Mouse (Mus musculus) bone marrow macrophage, adult 2 months (primary cell): ENCODE results near the gene Slc39a7. TPM values are rescaled to one million over a fixed set of nuclear protein-coding genes. Genes with fewer than 3 reads are reported as not detected.

ENCODE experiments used
- H3K27ac ChIP-seq: 2 replicates; pipeline ENCODE4 v1.5.1; 2012; ENCODE audit warnings: low read depth, low read length; ENCODE audit not compliant: insufficient read depth
- H3K4me1 ChIP-seq: 2 replicates; pipeline ENCODE4 v1.6.1; 2012; ENCODE audit warnings: low read length; ENCODE audit not compliant: control insufficient read depth, insufficient read depth
- H3K4me3 ChIP-seq: 2 replicates; pipeline ENCODE4 v1.5.1; 2012; ENCODE audit warnings: mild to moderate bottlenecking, low read length, moderate library complexity; ENCODE audit not compliant: insufficient read depth
- CTCF ChIP-seq: IDR thresholded peaks from 2 replicates; pipeline ENCODE4 v1.5.1; 2012; ENCODE audit warnings: low read depth, mild to moderate bottlenecking, low read length, moderate library complexity
- POLR2A ChIP-seq: IDR thresholded peaks from 2 replicates; pipeline ENCODE4 v1.6.1; 2012; ENCODE audit warnings: mild to moderate bottlenecking, low read depth, low read length, borderline replicate concordance
- polyA plus RNA-seq: library from polyadenylated mRNA; stranded (reverse); fragments of >200 nt; gene quantifications from 2 replicates; pipeline ENCODE4 v1.2.4, GENCODE M21; 2012; ENCODE audit not compliant: missing spikeins, insufficient read depth, insufficient read length

Gene Slc39a7
- polyA plus RNA-seq, 1 experiment: 62.3 TPM

GRCm38 (mm10) chr17:33982136-33982535 is 49.3 kb downstream of the Slc39a7 start:
- peak; percentile 90 for TF ChIP-seq CTCF
- Histone ChIP-seq H3K4me3 (peak overlapping the region; percentile 73; the same call in 1 of the 2 replicates), H3K27ac (peak overlapping the region; percentile 93), H3K4me1 (peaks cover 24% of the 10 kb centered on the region)

GRCm38 (mm10) chr17:33981192-33981909 is 50.1 kb downstream of the Slc39a7 start:
- Histone ChIP-seq H3K4me1 (peaks cover 29% of the 10 kb centered on the region), H3K27ac (peak overlapping the region; percentile 93), H3K4me3 (peak overlapping the region; percentile 73)

- no peak overlapping the region for H3K4me3 ChIP-seq
- TF ChIP-seq CTCF (no peak), POLR2A (no peak)
Observed at GRCm38 (mm10) chr17:33980181-33981035, 51.1 kb downstream of the Slc39a7 start.

GRCm38 (mm10) chr17:33979512-33980050 is 51.9 kb downstream of the Slc39a7 start:
- no peak for TF ChIP-seq POLR2A
- TF ChIP-seq CTCF: no peak
- peaks cover 32% of the 10 kb centered on the region for H3K4me1 ChIP-seq
- H3K4me3 ChIP-seq: no peak overlapping the region
- H3K27ac ChIP-seq: peak overlapping the region; percentile 91

More at GRCm38 (mm10) chr17:33980181-33981035, 51.1 kb downstream of the Slc39a7 start:
- peak overlapping the region; percentile 91 for H3K27ac ChIP-seq
- H3K4me1 ChIP-seq: peaks cover 33% of the 10 kb centered on the region

- peak overlapping the region; percentile 91 for H3K27ac ChIP-seq
- TF ChIP-seq CTCF (no peak), POLR2A (peak; percentile 34; the same call in 1 of the 2 replicates)
- peak overlapping the region; percentile 91 for H3K4me3 ChIP-seq
- H3K4me1 ChIP-seq: peaks cover 33% of the 10 kb centered on the region
Observed at GRCm38 (mm10) chr17:33978631-33979031, 52.9 kb downstream of the Slc39a7 start.

Other genes starting within 250 kb of the Slc39a7 start
- gene Angptl4, start 249.9 kb downstream of the Slc39a7 start, polyA plus RNA-seq: 8.4 and 11.0 TPM in 2 replicates
- 27.5 and 33.3 TPM in 2 replicates for gene Kank3, start 221.2 kb downstream of the Slc39a7 start, polyA plus RNA-seq
- gene Rps28, start 207.1 kb downstream of the Slc39a7 start, polyA plus RNA-seq: 1,369 and 1,530 TPM in 2 replicates
- 197 and 199 TPM in 2 replicates for gene Ndufa7, start 207.1 kb downstream of the Slc39a7 start, polyA plus RNA-seq
- gene Cd320, start 188.6 kb downstream of the Slc39a7 start, polyA plus RNA-seq: 4.4 TPM in 2 replicates
- not detected in 2 replicates for gene Gm7029, start 157.8 kb downstream of the Slc39a7 start, polyA plus RNA-seq
- 35.5 and 36.3 TPM in 2 replicates for gene Kifc1, start 141.0 kb downstream of the Slc39a7 start, polyA plus RNA-seq
- gene Platr17, start 126.5 kb downstream of the Slc39a7 start, polyA plus RNA-seq: 3.5 and 6.4 TPM in 2 replicates
- 58.1 and 69.3 TPM in 2 replicates for gene Daxx, start 122.3 kb downstream of the Slc39a7 start, polyA plus RNA-seq
- 389 and 454 TPM in 2 replicates for gene Tapbp, start 115.8 kb downstream of the Slc39a7 start, polyA plus RNA-seq
- gene Zbtb22, start 115.8 kb downstream of the Slc39a7 start, polyA plus RNA-seq: 21.8 and 24.0 TPM in 2 replicates
- 209 and 216 TPM in 2 replicates for gene Rgl2, start 102.1 kb downstream of the Slc39a7 start, polyA plus RNA-seq
- gene Pfdn6, start 91.3 kb downstream of the Slc39a7 start, polyA plus RNA-seq: 54.1 and 54.9 TPM in 2 replicates
- gene Wdr46, start 91.0 kb downstream of the Slc39a7 start, polyA plus RNA-seq: 10.1 and 10.2 TPM in 2 replicates
- 8.3 and 8.7 TPM in 2 replicates for gene B3galt4, start 80.2 kb downstream of the Slc39a7 start, polyA plus RNA-seq
- gene Vps52, start 75.9 kb downstream of the Slc39a7 start, polyA plus RNA-seq: 41.3 and 49.7 TPM in 2 replicates
- 1,144 and 1,230 TPM in 2 replicates for gene Rps18, start 75.7 kb downstream of the Slc39a7 start, polyA plus RNA-seq
- 2,635 and 2,812 TPM in 2 replicates for gene H2-K1, start 31.3 kb downstream of the Slc39a7 start, polyA plus RNA-seq
- gene Ring1, start 7.0 kb downstream of the Slc39a7 start, polyA plus RNA-seq: 22.8 and 22.9 TPM in 2 replicates
- 64.2 and 78.0 TPM in 2 replicates for gene H2-Ke6, start 3.6 kb downstream of the Slc39a7 start, polyA plus RNA-seq
- 50.2 and 51.9 TPM in 2 replicates for gene Rxrb, start 130 bp upstream of the Slc39a7 start, polyA plus RNA-seq
- gene Col11a2, start 7.8 kb upstream of the Slc39a7 start, polyA plus RNA-seq: 0.51 and 0.61 TPM in 2 replicates
- 0.88 TPM in 1 of 2 replicates, not detected in the other for gene H2-Oa, start 60.7 kb upstream of the Slc39a7 start, polyA plus RNA-seq
- 206 and 214 TPM in 2 replicates for gene H2-DMa, start 87.9 kb upstream of the Slc39a7 start, polyA plus RNA-seq
- gene Brd2, start 91.0 kb upstream of the Slc39a7 start, polyA plus RNA-seq: 156 and 185 TPM in 2 replicates
- gene H2-DMb2, start 111.6 kb upstream of the Slc39a7 start, polyA plus RNA-seq: 3.0 and 4.9 TPM in 2 replicates
- 232 and 258 TPM in 2 replicates for gene H2-DMb1, start 121.4 kb upstream of the Slc39a7 start, polyA plus RNA-seq
- gene Tap1, start 155.9 kb upstream of the Slc39a7 start, polyA plus RNA-seq: 56.2 and 60.8 TPM in 2 replicates
- gene Psmb9, start 156.1 kb upstream of the Slc39a7 start, polyA plus RNA-seq: 134 TPM in 2 replicates
- gene Psmb8, start 166.0 kb upstream of the Slc39a7 start, polyA plus RNA-seq: 201 and 204 TPM in 2 replicates
- 51.8 and 56.6 TPM in 2 replicates for gene Tap2, start 171.8 kb upstream of the Slc39a7 start, polyA plus RNA-seq
- gene H2-Ob, start 207.2 kb upstream of the Slc39a7 start, polyA plus RNA-seq: 1.9 and 2.0 TPM in 2 replicates
- gene H2-Ab1, start 226.0 kb upstream of the Slc39a7 start, polyA plus RNA-seq: 1,609 and 1,701 TPM in 2 replicates